Mouse (Mus musculus): Measurements from ENCODE around the gene Afg1l. TPM values are rescaled to one million over a fixed set of nuclear protein-coding genes. Genes with fewer than 3 reads are reported as not detected.

Gene Afg1l
- total RNA-seq, 2 experiments from 2014 or later: 8.7 to 12.6 TPM

GRCm38 (mm10) chr10:42275871-42276501 lies 202.4 kb downstream of the Afg1l start:
- peak overlapping the region; percentile 84 for H3K4me3 ChIP-seq
- no peak for DNase-seq
- intact Hi-C loops (cut with DNase I): loop anchor here (2.0 to 5.0 kb wide), 4 partner anchors 25 to 444 kb away; no protein-coding TSS in a partner anchor

GRCm38 (mm10) chr10:42275401-42275870 lies 202.9 kb downstream of the Afg1l start:
- no peak for TF ChIP-seq CTCF (IDR thresholded peaks at IDR 0.05)
- intact Hi-C loops (cut with DNase I): loop anchor here (5.0 kb wide), 3 partner anchors 243 to 443 kb away; no protein-coding TSS in a partner anchor
- H3K27ac ChIP-seq: peak overlapping the region; percentile 100
- H3K4me3 ChIP-seq: peak overlapping the region; percentile 84
- peak; percentile 72 for DNase-seq

More at GRCm38 (mm10) chr10:42275871-42276501, 202.4 kb downstream of the Afg1l start:
- peak overlapping the region; percentile 100 for H3K27ac ChIP-seq
- TF ChIP-seq CTCF (IDR thresholded peaks at IDR 0.05): no peak

GRCm38 (mm10) chr10:42274712-42275400 lies 203.5 kb downstream of the Afg1l start:
- peak overlapping the region; percentile 100 for H3K27ac ChIP-seq
- no peak for DNase-seq
- intact Hi-C loops (cut with DNase I): loop anchor here (5.0 kb wide), 4 partner anchors 183 to 443 kb away; no protein-coding TSS in a partner anchor
- peak overlapping the region; percentile 84 for H3K4me3 ChIP-seq
- TF ChIP-seq CTCF (IDR thresholded peaks at IDR 0.05): no peak

- TF ChIP-seq CTCF (IDR thresholded peaks at IDR 0.05): no peak
- DNase-seq: peak; percentile 51
- Histone ChIP-seq H3K27ac (peak overlapping the region; percentile 100), H3K4me3 (peak overlapping the region; percentile 84)
- intact Hi-C loops (cut with DNase I): loop anchor here (5.0 kb wide), 1 partner anchor 182 kb away; no protein-coding TSS in a partner anchor
Observed at GRCm38 (mm10) chr10:42273760-42274691, 204.3 kb downstream of the Afg1l start.

- no peak for TF ChIP-seq CTCF (IDR thresholded peaks at IDR 0.05)
- no peak for DNase-seq
- Histone ChIP-seq H3K27ac (peak overlapping the region; percentile 100), H3K4me3 (peak overlapping the region; percentile 84)
- intact Hi-C loops (cut with DNase I): loop anchor here (5.0 kb wide), 1 partner anchor 181 kb away; no protein-coding TSS in a partner anchor
Observed at GRCm38 (mm10) chr10:42273403-42273759, 205.0 kb downstream of the Afg1l start.

GRCm38 (mm10) chr10:42271454-42272230 lies 206.7 kb downstream of the Afg1l start:
- intact Hi-C loops (cut with DNase I): loop anchor here (5.0 kb wide), 1 partner anchor 179 kb away; no protein-coding TSS in a partner anchor
- peak overlapping the region; percentile 51; the same call in 1 of the 2 replicates for H3K4me3 ChIP-seq
- DNase-seq: no peak
- H3K27ac ChIP-seq: peak overlapping the region; percentile 77
- TF ChIP-seq CTCF (IDR thresholded peaks at IDR 0.05): no peak

GRCm38 (mm10) chr10:42270277-42271083 lies 207.9 kb downstream of the Afg1l start:
- intact Hi-C loops (cut with DNase I): loop anchor here (5.0 kb wide), 1 partner anchor 178 kb away; no protein-coding TSS in a partner anchor
- no peak for TF ChIP-seq CTCF (IDR thresholded peaks at IDR 0.05)
- peak overlapping the region; percentile 51 for H3K4me3 ChIP-seq
- H3K27ac ChIP-seq: peak overlapping the region; percentile 77
- DNase-seq: peak; percentile 45

GRCm38 (mm10) chr10:42269281-42270025 lies 208.9 kb downstream of the Afg1l start:
- no peak for DNase-seq
- intact Hi-C loops (cut with DNase I): loop anchor here (5.0 kb wide), 1 partner anchor 177 kb away; no protein-coding TSS in a partner anchor
- no peak for TF ChIP-seq CTCF (IDR thresholded peaks at IDR 0.05)
- H3K27ac ChIP-seq: peak overlapping the region; percentile 77
- H3K4me3 ChIP-seq: peak overlapping the region; percentile 5

GRCm38 (mm10) chr10:42267811-42268545 lies 210.4 kb downstream of the Afg1l start:
- Histone ChIP-seq H3K27ac (peak overlapping the region; percentile 77), H3K4me3 (no peak overlapping the region)
- no peak for DNase-seq
- peak; percentile 37 for TF ChIP-seq CTCF (IDR thresholded peaks at IDR 0.05)
- intact Hi-C loops (cut with DNase I): no loop called here

Measured in gastrocnemius, adult 2 months (tissue).